Comparison of ENCODE assay signal across 8 mouse cellular contexts in the genomic region with DNA sequence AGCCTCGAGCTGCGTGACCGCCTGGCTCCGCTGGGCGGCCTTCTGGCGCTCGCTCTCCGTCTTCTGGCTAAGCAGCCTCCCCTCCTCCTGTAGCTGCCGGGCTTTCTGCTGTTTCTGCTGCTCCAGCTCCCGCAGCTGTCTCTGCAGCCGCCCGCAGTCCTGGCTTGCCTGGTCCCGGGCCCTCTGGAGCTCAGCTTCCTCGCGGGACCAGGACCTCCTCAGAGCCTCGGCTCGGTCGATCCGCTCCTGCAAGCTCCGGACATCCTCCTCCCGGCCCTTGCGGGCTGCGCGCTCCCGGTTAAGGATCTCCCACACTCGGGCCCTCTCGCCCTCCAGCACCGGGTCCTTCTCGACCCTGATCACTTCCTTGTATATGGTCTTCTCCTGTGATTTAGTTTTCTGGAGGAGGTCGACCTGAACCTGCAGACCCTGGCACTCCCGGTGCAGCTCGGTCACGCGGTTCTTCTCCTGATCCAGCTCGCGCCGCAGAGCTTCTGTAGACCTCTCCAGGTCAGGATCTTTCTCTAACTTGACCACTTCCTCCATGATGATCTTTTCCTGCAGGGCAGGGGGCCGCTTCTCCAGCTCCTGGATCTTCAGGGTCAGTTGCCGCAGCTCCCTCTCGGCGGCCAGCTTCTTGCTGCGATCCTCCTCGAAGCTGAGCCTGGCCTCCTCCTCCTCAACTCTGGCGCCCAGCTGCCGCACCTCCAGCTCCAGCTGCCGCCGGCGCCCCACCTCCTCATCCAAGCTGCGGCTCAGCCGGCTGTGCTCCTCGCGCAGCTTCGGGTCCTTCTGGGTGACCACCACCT. TPM values are rescaled to one million over a fixed set of nuclear protein-coding genes. Genes with fewer than 3 reads are reported as not detected.
DNase-seq lines count a peak whose midpoint lies in the region; ATAC-seq and TF ChIP-seq lines count a peak whose summit lies in the region.

No protein-coding gene starts in this region.

- H3K4me1 ChIP-seq in heart, postnatal 0 days (ENCODE audit: control insufficient read depth, insufficient read depth): peaks cover 23% of the 10 kb centered on the region
- H3K4me1 ChIP-seq in liver, embryonic 16.5 days (ENCODE audit: control insufficient read depth, low read depth, low read length): peaks cover 19% of the 10 kb centered on the region
- H3K4me1 ChIP-seq in thymus, adult 2 months (replicated peaks; ENCODE audit: control insufficient read depth, insufficient read depth, low read length): peaks cover 15% of the 10 kb centered on the region

- peak overlapping the region; percentile 47 for H3K4me3 ChIP-seq in heart, postnatal 0 days (ENCODE audit: low read depth, low read length)
- peak overlapping the region; percentile 29 for H3K4me3 ChIP-seq in liver, embryonic 16.5 days (ENCODE audit: low read depth, low read length)
- H3K4me3 ChIP-seq in thymus, adult 2 months (ENCODE audit: control insufficient read depth, insufficient read depth, low read length): no peak overlapping the region

- no peak for TF ChIP-seq CTCF in heart, postnatal 0 days (IDR thresholded peaks at IDR 0.05; ENCODE audit: low read depth)
- no peak for TF ChIP-seq CTCF in thymus, adult 2 months (IDR thresholded peaks at IDR 0.05; ENCODE audit: borderline replicate concordance, control insufficient read depth, extremely low read depth, insufficient read depth, low read length, poor library complexity)

- H3K9me3 ChIP-seq in heart, postnatal 0 days (replicated peaks; ENCODE audit: control insufficient read depth, low read length): 0 out of 2 replicates have a peak, but pooled peaks cover 4% of the 10 kb centered on the region
- no peaks in the 10 kb centered on the region for H3K9me3 ChIP-seq in liver, embryonic 16.5 days (replicated peaks; ENCODE audit: control insufficient read depth, low read length)

- peak; percentile 55 for DNase-seq in kidney, postnatal 10 days
- no peak for DNase-seq in kidney, adult 9 months
- peak; percentile 51 for DNase-seq in embryo, embryonic 10.5 days (ENCODE audit: low spot score)
- DNase-seq in heart, postnatal 0 days (ENCODE audit: low spot score): no peak
- no peak for DNase-seq in ovary, adult 18-20 months (ENCODE audit: low spot score)
- no peak for DNase-seq in thymus, adult 2 months
- no peak for DNase-seq in natural killer cell, adult 2 months (ENCODE audit: low spot score in 2 of 2)

- H3K9ac ChIP-seq in heart, postnatal 0 days (replicated peaks; ENCODE audit: low read depth, low read length): peak overlapping the region; percentile 37; the same call in 1 of the 2 replicates
- no peak overlapping the region for H3K9ac ChIP-seq in liver, embryonic 16.5 days (ENCODE audit: low read depth, low read length)

- ATAC-seq in heart, postnatal 0 days (ENCODE audit: insufficient read depth, low read depth): no peak
- no peak for ATAC-seq in liver, embryonic 16.5 days (ENCODE audit: low read depth)

- WGBS in heart, postnatal 0 days: 9% methylated on average over 53 of the region's 53 CpGs
- 9% methylated on average over 53 of the region's 53 CpGs for WGBS in liver, embryonic 16.5 days (ENCODE audit: insufficient replicate concordance)
- WGBS in thymus, adult 2 months: 71% methylated on average over 53 of the region's 53 CpGs

- H3K27ac ChIP-seq in heart, postnatal 0 days (ENCODE audit: low read depth): no peak overlapping the region
- no peak overlapping the region for H3K27ac ChIP-seq in liver, embryonic 16.5 days (ENCODE audit: low read length)
- no peak overlapping the region for H3K27ac ChIP-seq in thymus, adult 2 months (ENCODE audit: control insufficient read depth, insufficient read depth, low read length)

- peak overlapping the region; percentile 67 for H3K4me2 ChIP-seq in heart, postnatal 0 days (ENCODE audit: low read depth, low read length)
- peak overlapping the region; percentile 6; the same call in 1 of the 2 replicates for H3K4me2 ChIP-seq in liver, embryonic 16.5 days (ENCODE audit: low read depth, low read length)

- H3K27me3 ChIP-seq in heart, postnatal 0 days (ENCODE audit: control insufficient read depth, insufficient read depth, low read length): peaks cover 43% of the 10 kb centered on the region
- H3K27me3 ChIP-seq in liver, embryonic 16.5 days (ENCODE audit: control insufficient read depth, insufficient read depth, low read depth, low read length): peaks cover 42% of the 10 kb centered on the region
- no peaks in the 10 kb centered on the region for H3K27me3 ChIP-seq in thymus, adult 2 months (ENCODE audit: control insufficient read depth, insufficient read depth, low read length)

- no peak for TF ChIP-seq EP300 in heart, postnatal 0 days (IDR thresholded peaks at IDR 0.05; ENCODE audit: low read depth)

- H3K36me3 ChIP-seq in heart, postnatal 0 days (replicated peaks; ENCODE audit: control insufficient read depth, insufficient read depth, low read length): no peaks in the 10 kb centered on the region
- H3K36me3 ChIP-seq in liver, embryonic 16.5 days (ENCODE audit: control insufficient read depth, insufficient read depth): no peaks in the 10 kb centered on the region
- H3K36me3 ChIP-seq in thymus, adult 2 months (ENCODE audit: control insufficient read depth, insufficient read depth, low read length): no peaks in the 10 kb centered on the region

- no peak for TF ChIP-seq POLR2A in thymus, adult 2 months (IDR thresholded peaks at IDR 0.05; ENCODE audit: control insufficient read depth, extremely low read depth, insufficient read depth, low read length, poor library complexity)

RNA-seq across cellular contexts. Expression of a gene that starts 15.7 kb away (rescaled TPM):
- 2.1 and 3.4 TPM in 2 replicates for total RNA-seq in heart, postnatal 0 days (2014; rRNA removed; ENCODE audit: low replicate concordance)
- polyA plus RNA-seq in heart, postnatal 0 days (2015; fragmentation: Nextera tagmentation; extraction: Ambion mirVana): 0.45 TPM in 2 replicates
- 0.05 and 0.08 TPM in 2 replicates for polyA plus RNA-seq in liver, embryonic 16.5 days (2015; fragmentation: Nextera tagmentation; extraction: Ambion mirVana)
- 3.2 and 3.7 TPM in 2 replicates for polyA plus RNA-seq in thymus, adult 2 months (2012; rRNA removed)

RNA-seq across cellular contexts. Expression of a gene that starts 23.3 kb away (rescaled TPM):
- 64.9 and 65.8 TPM in 2 replicates for total RNA-seq in heart, postnatal 0 days (2014; rRNA removed; ENCODE audit: low replicate concordance)
- 43.0 and 46.7 TPM in 2 replicates for polyA plus RNA-seq in heart, postnatal 0 days (2015; fragmentation: Nextera tagmentation; extraction: Ambion mirVana)
- 54.7 and 73.7 TPM in 2 replicates for polyA plus RNA-seq in liver, embryonic 16.5 days (2015; fragmentation: Nextera tagmentation; extraction: Ambion mirVana)
- polyA plus RNA-seq in thymus, adult 2 months (2012; rRNA removed): 39.2 and 44.2 TPM in 2 replicates

RNA-seq across cellular contexts. Expression of a gene that starts 23.5 kb away (rescaled TPM):
- total RNA-seq in heart, postnatal 0 days (2014; rRNA removed; ENCODE audit: low replicate concordance): 58.4 and 63.6 TPM in 2 replicates
- 64.0 and 68.2 TPM in 2 replicates for polyA plus RNA-seq in heart, postnatal 0 days (2015; fragmentation: Nextera tagmentation; extraction: Ambion mirVana)
- 23.1 and 24.9 TPM in 2 replicates for polyA plus RNA-seq in liver, embryonic 16.5 days (2015; fragmentation: Nextera tagmentation; extraction: Ambion mirVana)
- 56.5 and 57.0 TPM in 2 replicates for polyA plus RNA-seq in thymus, adult 2 months (2012; rRNA removed)

RNA-seq across cellular contexts. Expression of a gene that starts 51.9 kb away (rescaled TPM):
- 28.1 and 33.6 TPM in 2 replicates for total RNA-seq in heart, postnatal 0 days (2014; rRNA removed; ENCODE audit: low replicate concordance)
- 47.8 and 48.2 TPM in 2 replicates for polyA plus RNA-seq in heart, postnatal 0 days (2015; fragmentation: Nextera tagmentation; extraction: Ambion mirVana)
- polyA plus RNA-seq in liver, embryonic 16.5 days (2015; fragmentation: Nextera tagmentation; extraction: Ambion mirVana): 33.4 and 34.2 TPM in 2 replicates
- 69.1 and 72.0 TPM in 2 replicates for polyA plus RNA-seq in thymus, adult 2 months (2012; rRNA removed)

RNA-seq across cellular contexts. Expression of a gene that starts 54.2 kb away (rescaled TPM):
- 20.4 and 22.8 TPM in 2 replicates for total RNA-seq in heart, postnatal 0 days (2014; rRNA removed; ENCODE audit: low replicate concordance)
- 8.2 and 8.5 TPM in 2 replicates for polyA plus RNA-seq in heart, postnatal 0 days (2015; fragmentation: Nextera tagmentation; extraction: Ambion mirVana)
- 5.7 and 6.6 TPM in 2 replicates for polyA plus RNA-seq in liver, embryonic 16.5 days (2015; fragmentation: Nextera tagmentation; extraction: Ambion mirVana)
- 30.0 and 30.3 TPM in 2 replicates for polyA plus RNA-seq in thymus, adult 2 months (2012; rRNA removed)

Comparison
In these comparisons a context has a peak if more than half of its experiments do, and no peak if none do; other contexts are left out.
1. DNase-seq: peak in kidney, postnatal 10 days (single experiment) and embryo, embryonic 10.5 days (single experiment); none in kidney, adult 9 months (single experiment), heart, postnatal 0 days (single experiment), ovary, adult 18-20 months (single experiment), thymus, adult 2 months (single experiment) and natural killer cell, adult 2 months (0 of 2).